Mouse (Mus musculus): Measurements from ENCODE around the gene Nedd9. TPM values are rescaled to one million over a fixed set of nuclear protein-coding genes. Genes with fewer than 3 reads are reported as not detected.

Nedd9 gene
- polyA plus RNA-seq, 1 experiment from 2014 or later, result 77.6 TPM

DNA sequence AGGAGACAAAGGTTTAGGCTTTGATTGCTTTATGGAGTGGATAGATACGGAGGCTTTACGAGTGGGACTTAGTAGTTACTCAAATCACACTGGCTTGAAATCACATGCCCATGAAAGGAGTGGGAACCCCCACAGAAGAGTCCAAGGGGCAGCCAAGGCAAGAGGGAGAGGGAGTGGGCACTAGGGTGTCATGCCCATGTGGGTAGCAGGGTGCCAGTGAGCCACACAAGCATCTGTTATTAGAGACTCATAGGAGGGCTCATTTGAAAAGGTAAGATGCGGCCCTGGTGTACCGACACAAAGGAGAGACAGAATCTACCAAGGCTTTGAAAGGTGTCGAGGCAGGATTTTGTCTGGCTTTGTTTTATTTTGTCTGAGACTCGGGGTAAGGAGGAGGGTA is 132.6 kb downstream of the Nedd9 start:
- Histone ChIP-seq H3K4me3 (ENCODE audit: low read length) (peak overlapping the region; percentile 19), H3K27me3 (ENCODE audit: control insufficient read depth, insufficient read depth, low read depth, low read length) (no peaks in the 10 kb centered on the region), H3K36me3 (ENCODE audit: control insufficient read depth, insufficient read depth, low read length) (no peaks in the 10 kb centered on the region), H3K4me2 (ENCODE audit: low read depth, low read length) (peak overlapping the region; percentile 54), H3K4me1 (replicated peaks; ENCODE audit: control insufficient read depth, insufficient read depth, low read length) (peaks cover 66% of the 10 kb centered on the region), H3K9me3 (ENCODE audit: control insufficient read depth, low read length) (no peaks in the 10 kb centered on the region), H3K27ac (ENCODE audit: low read length) (peak overlapping the region; percentile 73), H3K9ac (ENCODE audit: low read length) (peak overlapping the region; percentile 58)
- ATAC-seq (ENCODE audit: low read depth), result no peak
- 39% methylated on average over 6 of the region's 6 CpGs for WGBS

DNA sequence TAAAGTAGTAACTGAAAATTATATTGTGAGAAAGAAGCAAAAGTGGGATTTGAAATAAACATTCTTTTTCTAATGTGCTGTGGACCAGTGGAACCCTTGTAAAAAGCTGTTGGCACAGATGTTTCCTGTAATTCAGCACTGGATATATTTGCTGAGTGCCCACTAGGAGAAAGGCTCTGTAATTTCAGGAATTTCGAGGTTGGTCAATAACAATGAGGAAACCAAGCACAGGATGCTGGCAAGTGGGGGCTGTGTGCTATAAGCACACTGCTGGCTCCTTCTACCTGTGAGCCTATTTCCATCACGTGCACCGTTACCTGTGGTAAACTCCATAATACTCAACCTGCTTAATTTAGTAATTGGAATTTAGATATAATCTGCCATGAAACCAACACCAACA is 133.5 kb downstream of the Nedd9 start:
- no peaks in the 10 kb centered on the region for H3K9me3 ChIP-seq (ENCODE audit: control insufficient read depth, low read length)
- no peak overlapping the region; the same call in 1 of the 2 replicates for H3K27ac ChIP-seq (ENCODE audit: low read length)
- no peak overlapping the region for H3K9ac ChIP-seq (ENCODE audit: low read length)
- H3K4me3 ChIP-seq (ENCODE audit: low read length), result no peak overlapping the region
- H3K36me3 ChIP-seq (ENCODE audit: control insufficient read depth, insufficient read depth, low read length), result no peaks in the 10 kb centered on the region
- H3K27me3 ChIP-seq (ENCODE audit: control insufficient read depth, insufficient read depth, low read depth, low read length), result no peaks in the 10 kb centered on the region
- H3K4me2 ChIP-seq (ENCODE audit: low read depth, low read length), result peak overlapping the region; percentile 54
- 34% methylated on average over 3 of the region's 3 CpGs for WGBS
- ATAC-seq (ENCODE audit: low read depth), result no peak
- peaks cover 73% of the 10 kb centered on the region for H3K4me1 ChIP-seq (replicated peaks; ENCODE audit: control insufficient read depth, insufficient read depth, low read length)

DNA sequence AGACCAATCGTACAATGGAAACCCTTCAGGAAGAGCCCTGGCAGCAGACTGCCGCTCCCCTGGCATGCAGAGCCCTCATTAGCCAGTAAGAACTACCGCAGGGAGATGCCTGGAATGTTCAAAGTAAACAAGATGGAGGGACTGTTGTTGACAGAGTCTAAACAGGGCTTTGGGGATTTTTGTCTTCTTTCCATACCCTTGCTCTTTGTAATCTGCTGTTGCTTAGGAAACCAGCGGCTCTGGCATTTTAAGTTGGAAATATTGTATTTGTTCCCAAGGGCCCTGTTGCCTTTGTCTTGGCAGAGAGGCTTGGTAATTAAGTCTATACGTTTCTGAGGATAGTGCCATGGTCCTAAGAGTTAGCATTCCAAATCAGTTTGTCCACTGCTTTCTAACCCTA is 134.8 kb downstream of the Nedd9 start:
- 14% methylated on average over 5 of the region's 5 CpGs for whole genome bisulfite sequencing
- ATAC-seq (ENCODE audit: low read depth), result peak; percentile 76
- peak overlapping the region; percentile 85 for H3K27ac ChIP-seq (ENCODE audit: low read length)
- H3K4me1 ChIP-seq (replicated peaks; ENCODE audit: control insufficient read depth, insufficient read depth, low read length), result peaks cover 80% of the 10 kb centered on the region
- no peaks in the 10 kb centered on the region for H3K27me3 ChIP-seq (ENCODE audit: control insufficient read depth, insufficient read depth, low read depth, low read length)
- no peaks in the 10 kb centered on the region for H3K36me3 ChIP-seq (ENCODE audit: control insufficient read depth, insufficient read depth, low read length)
- H3K9ac ChIP-seq (ENCODE audit: low read length), result peak overlapping the region; percentile 1; the same call in 1 of the 2 replicates
- H3K4me2 ChIP-seq (ENCODE audit: low read depth, low read length), result peak overlapping the region; percentile 37
- no peaks in the 10 kb centered on the region for H3K9me3 ChIP-seq (ENCODE audit: control insufficient read depth, low read length)
- peak overlapping the region; percentile 15 for H3K4me3 ChIP-seq (ENCODE audit: low read length)

DNA sequence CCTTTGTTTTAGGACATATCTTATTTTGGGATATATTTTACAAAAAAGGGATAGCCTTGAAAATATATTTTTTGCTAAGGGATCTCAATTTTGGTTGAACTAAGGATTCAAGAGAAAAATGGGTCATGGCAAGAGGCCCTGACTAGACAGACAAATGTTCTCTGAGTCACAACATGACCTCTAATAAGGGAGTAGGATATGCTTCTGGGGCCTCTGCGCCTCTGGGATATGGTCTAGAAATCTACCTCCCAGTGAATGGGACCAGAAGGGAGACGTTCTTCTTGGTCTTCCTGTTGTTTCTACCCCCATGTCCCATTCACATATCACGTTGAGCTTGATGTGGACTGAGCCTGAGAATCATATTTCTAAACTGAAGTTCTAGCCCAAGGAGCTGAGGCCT is 136.6 kb downstream of the Nedd9 start:
- Histone ChIP-seq H3K27ac (ENCODE audit: low read length) (no peak overlapping the region), H3K36me3 (ENCODE audit: control insufficient read depth, insufficient read depth, low read length) (no peaks in the 10 kb centered on the region)

DNA sequence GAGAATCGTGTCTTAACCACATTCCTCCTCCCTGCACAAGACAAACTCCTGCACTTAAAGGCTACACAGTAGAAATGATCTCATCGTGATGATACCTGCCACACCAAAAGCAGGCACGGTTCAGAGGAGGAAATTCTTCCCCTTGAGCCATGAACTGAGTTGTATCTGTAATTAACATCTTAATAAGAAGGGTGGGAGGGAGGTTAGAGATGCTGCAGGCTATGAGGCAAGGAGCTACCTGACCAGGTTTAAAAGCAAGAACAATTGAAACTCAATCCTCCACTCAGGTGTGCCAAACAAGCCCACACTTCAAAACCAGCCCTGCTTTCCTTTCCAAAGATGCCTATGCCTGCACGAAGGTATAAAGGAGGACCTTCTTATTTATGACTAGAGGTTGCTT is 137.4 kb downstream of the Nedd9 start:
- H3K4me3 ChIP-seq (ENCODE audit: low read length), result no peak overlapping the region
- H3K9ac ChIP-seq (ENCODE audit: low read length), result no peak overlapping the region
- H3K27ac ChIP-seq (ENCODE audit: low read length), result peak overlapping the region; percentile 39; the same call in 1 of the 2 replicates
- peaks cover 82% of the 10 kb centered on the region for H3K4me1 ChIP-seq (replicated peaks; ENCODE audit: control insufficient read depth, insufficient read depth, low read length)
- H3K27me3 ChIP-seq (ENCODE audit: control insufficient read depth, insufficient read depth, low read depth, low read length), result no peaks in the 10 kb centered on the region
- H3K9me3 ChIP-seq (ENCODE audit: control insufficient read depth, low read length), result no peaks in the 10 kb centered on the region
- H3K4me2 ChIP-seq (ENCODE audit: low read depth, low read length), result no peak overlapping the region
- no peaks in the 10 kb centered on the region for H3K36me3 ChIP-seq (ENCODE audit: control insufficient read depth, insufficient read depth, low read length)
- 38% methylated on average over 4 of the region's 4 CpGs for WGBS
- no peak for ATAC-seq (ENCODE audit: low read depth)

More for the DNA sequence above, 136.6 kb downstream of the Nedd9 start:
- no peak for ATAC-seq (ENCODE audit: low read depth)
- H3K4me2 ChIP-seq (ENCODE audit: low read depth, low read length), result no peak overlapping the region
- peaks cover 79% of the 10 kb centered on the region for H3K4me1 ChIP-seq (replicated peaks; ENCODE audit: control insufficient read depth, insufficient read depth, low read length)
- no peaks in the 10 kb centered on the region for H3K9me3 ChIP-seq (ENCODE audit: control insufficient read depth, low read length)
- 64% methylated on average over 3 of the region's 3 CpGs for WGBS
- H3K4me3 ChIP-seq (ENCODE audit: low read length), result no peak overlapping the region
- H3K27me3 ChIP-seq (ENCODE audit: control insufficient read depth, insufficient read depth, low read depth, low read length), result no peaks in the 10 kb centered on the region
- H3K9ac ChIP-seq (ENCODE audit: low read length), result no peak overlapping the region

DNA sequence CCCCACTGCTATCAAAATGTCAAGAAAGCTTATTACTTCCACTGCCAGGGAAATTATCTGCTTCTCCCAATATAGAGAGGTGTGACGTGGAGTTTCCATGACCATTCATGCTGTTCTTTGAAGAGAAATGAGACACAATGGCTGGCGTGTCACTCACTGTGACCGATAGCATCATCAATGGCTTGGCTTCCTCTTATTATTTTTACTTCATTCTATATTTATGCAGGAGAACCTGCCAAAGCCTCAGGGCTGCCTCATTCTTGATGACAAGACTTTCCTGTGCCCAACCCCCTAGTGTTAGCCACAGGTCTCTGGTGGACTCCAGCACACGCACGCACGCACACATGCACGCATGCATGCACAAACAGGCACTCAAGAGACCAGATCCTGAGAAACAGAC is 141.4 kb downstream of the Nedd9 start:
- H3K27ac ChIP-seq (ENCODE audit: low read length), result peak overlapping the region; percentile 83
- WGBS, result 46% methylated on average over 7 of the region's 7 CpGs
- no peaks in the 10 kb centered on the region for H3K9me3 ChIP-seq (ENCODE audit: control insufficient read depth, low read length)
- 0 out of 2 replicates have a peak overlapping the region, but pooled peaks have one; percentile 12 for H3K9ac ChIP-seq (ENCODE audit: low read length)
- H3K36me3 ChIP-seq (ENCODE audit: control insufficient read depth, insufficient read depth, low read length), result no peaks in the 10 kb centered on the region; the same call in 1 of the 2 replicates
- peak; percentile 18 for ATAC-seq (ENCODE audit: low read depth)
- H3K27me3 ChIP-seq (ENCODE audit: control insufficient read depth, insufficient read depth, low read depth, low read length), result no peaks in the 10 kb centered on the region
- H3K4me2 ChIP-seq (ENCODE audit: low read depth, low read length), result peak overlapping the region; percentile 36
- peaks cover 83% of the 10 kb centered on the region for H3K4me1 ChIP-seq (replicated peaks; ENCODE audit: control insufficient read depth, insufficient read depth, low read length)
- no peak overlapping the region for H3K4me3 ChIP-seq (ENCODE audit: low read length)

DNA sequence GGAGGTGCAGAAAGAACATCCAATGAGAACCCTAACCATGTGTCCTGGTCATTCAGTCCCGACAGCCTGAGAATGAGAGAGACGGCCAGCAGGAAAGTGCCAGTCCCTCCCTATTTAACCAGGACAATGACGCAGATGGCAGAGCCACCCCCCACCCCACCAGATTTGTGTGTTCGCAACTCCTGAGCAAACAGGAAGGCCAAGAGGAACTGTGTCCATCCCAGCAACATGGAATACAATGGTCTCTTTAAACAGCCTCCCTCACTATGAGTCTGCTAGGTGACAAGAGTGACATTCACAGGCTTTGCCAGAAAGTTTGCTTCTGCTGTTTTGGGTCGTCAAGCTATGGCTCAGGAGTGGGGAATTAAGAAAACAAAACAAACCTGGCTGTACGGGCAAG is 141.9 kb downstream of the Nedd9 start:
- peak; percentile 31 for ATAC-seq (ENCODE audit: low read depth)
- peak overlapping the region; percentile 36 for H3K4me2 ChIP-seq (ENCODE audit: low read depth, low read length)
- no peaks in the 10 kb centered on the region for H3K9me3 ChIP-seq (ENCODE audit: control insufficient read depth, low read length)
- WGBS, result 44% methylated on average over 6 of the region's 6 CpGs
- no peaks in the 10 kb centered on the region for H3K27me3 ChIP-seq (ENCODE audit: control insufficient read depth, insufficient read depth, low read depth, low read length)
- H3K4me3 ChIP-seq (ENCODE audit: low read length), result no peak overlapping the region
- H3K36me3 ChIP-seq (ENCODE audit: control insufficient read depth, insufficient read depth, low read length), result no peaks in the 10 kb centered on the region; the same call in 1 of the 2 replicates
- no peak overlapping the region for H3K9ac ChIP-seq (ENCODE audit: low read length)
- peaks cover 87% of the 10 kb centered on the region for H3K4me1 ChIP-seq (replicated peaks; ENCODE audit: control insufficient read depth, insufficient read depth, low read length)
- H3K27ac ChIP-seq (ENCODE audit: low read length), result peak overlapping the region; percentile 83

DNA sequence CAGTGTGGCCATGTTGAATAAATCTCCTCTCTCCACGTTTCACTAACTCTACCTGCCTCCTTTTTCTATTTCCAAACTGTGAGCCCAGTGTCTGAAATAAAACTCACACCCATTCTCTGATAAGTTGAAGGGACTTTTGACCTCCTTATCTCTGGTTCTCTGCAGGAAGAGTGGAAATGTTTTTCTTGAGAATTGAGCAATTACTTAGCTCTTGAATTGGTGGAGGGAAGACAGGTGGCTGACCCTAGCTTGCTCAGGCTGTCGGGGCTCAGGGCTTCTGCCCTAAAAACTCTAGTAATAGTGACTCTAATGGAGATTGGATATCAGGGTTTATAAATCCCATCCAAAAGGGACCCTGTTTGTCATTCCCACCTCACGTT is 143.3 kb downstream of the Nedd9 start:
- Histone ChIP-seq H3K4me2 (ENCODE audit: low read depth, low read length) (peak overlapping the region; percentile 2; the same call in 1 of the 2 replicates), H3K4me1 (replicated peaks; ENCODE audit: control insufficient read depth, insufficient read depth, low read length) (peaks cover 88% of the 10 kb centered on the region), H3K27ac (ENCODE audit: low read length) (peak overlapping the region; percentile 83), H3K4me3 (ENCODE audit: low read length) (no peak overlapping the region), H3K27me3 (ENCODE audit: control insufficient read depth, insufficient read depth, low read depth, low read length) (no peaks in the 10 kb centered on the region), H3K36me3 (ENCODE audit: control insufficient read depth, insufficient read depth, low read length) (no peaks in the 10 kb centered on the region; the same call in 1 of the 2 replicates), H3K9me3 (ENCODE audit: control insufficient read depth, low read length) (no peaks in the 10 kb centered on the region), H3K9ac (ENCODE audit: low read length) (no peak overlapping the region)
- 32% methylated on average over 3 of the region's 3 CpGs for WGBS
- no peak for ATAC-seq (ENCODE audit: low read depth)

DNA sequence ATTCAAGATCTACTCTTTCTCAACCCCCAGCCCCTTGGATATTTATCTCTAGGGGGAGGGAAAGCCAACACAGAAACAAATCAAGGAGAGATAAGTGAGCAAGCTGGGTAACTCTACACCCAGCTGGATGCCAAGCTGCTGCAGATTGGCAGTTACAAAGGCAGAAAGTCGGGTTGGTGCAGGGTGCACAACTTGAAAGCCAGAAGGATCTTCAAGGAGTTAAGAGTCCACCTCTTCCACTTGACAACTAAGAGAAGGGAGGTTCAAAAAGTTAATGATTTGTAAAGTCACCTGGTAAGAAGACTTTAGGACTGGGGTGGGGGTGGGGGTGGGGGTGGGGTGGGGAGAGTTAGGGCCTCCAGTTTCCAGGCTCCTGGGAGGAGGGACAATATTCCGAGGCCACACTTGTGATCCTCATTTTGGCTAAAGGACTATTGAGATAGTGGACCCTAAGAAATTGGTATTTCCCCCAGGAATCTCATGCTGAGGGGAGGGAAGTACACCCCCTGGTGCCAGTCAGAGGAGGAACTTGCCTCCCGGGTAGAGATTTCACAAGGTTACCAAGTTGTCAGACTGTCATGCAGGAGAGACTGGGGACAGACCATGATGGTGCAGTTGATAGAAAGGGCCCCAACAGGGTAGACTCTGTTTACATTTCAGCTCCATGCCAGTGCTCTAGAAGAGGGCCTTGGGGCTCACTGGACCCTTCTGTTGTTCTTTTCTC is 143.8 kb downstream of the Nedd9 start:
- Histone ChIP-seq H3K4me1 (replicated peaks; ENCODE audit: control insufficient read depth, insufficient read depth, low read length) (peaks cover 87% of the 10 kb centered on the region), H3K36me3 (ENCODE audit: control insufficient read depth, insufficient read depth, low read length) (peaks cover 5% of the 10 kb centered on the region), H3K27me3 (ENCODE audit: control insufficient read depth, insufficient read depth, low read depth, low read length) (no peaks in the 10 kb centered on the region), H3K4me3 (ENCODE audit: low read length) (no peak overlapping the region), H3K9ac (ENCODE audit: low read length) (no peak overlapping the region), H3K9me3 (ENCODE audit: control insufficient read depth, low read length) (no peaks in the 10 kb centered on the region), H3K4me2 (ENCODE audit: low read depth, low read length) (peak overlapping the region; percentile 34), H3K27ac (ENCODE audit: low read length) (peak overlapping the region; percentile 83)
- ATAC-seq (ENCODE audit: low read depth), result peak; percentile 73
- whole genome bisulfite sequencing, result 37% methylated on average over 3 of the region's 3 CpGs
